Mouse (Mus musculus): ENCODE data around the gene Gm17455. TPM values are rescaled to one million over a fixed set of nuclear protein-coding genes. Genes with fewer than 3 reads are reported as not detected.
A peak's percentile ranks its signal among the peaks of the same experiment; 100 is the strongest.

Gene Gm17455
- polyA plus RNA-seq, 1 experiment from 2014 or later = 0.96 TPM

GRCm38 (mm10) chr10:60442321-60442720, 42.8 kb downstream of the Gm17455 start:
- Histone ChIP-seq H3K27ac (replicated peaks) (no peak overlapping the region), H3K27me3 (replicated peaks; ENCODE audit: low read depth, poor library complexity, severe bottlenecking) (no peaks in the 10 kb centered on the region), H3K4me3 (no peak overlapping the region), H3K9me3 (no peaks in the 10 kb centered on the region), H3K4me1 (no peaks in the 10 kb centered on the region), H3K36me3 (replicated peaks) (no peaks in the 10 kb centered on the region)
- WGBS = 81% methylated on average over 4 of the region's 4 CpGs
- no peak for DNase-seq (ENCODE audit: low spot score)

GRCm38 (mm10) chr10:60443078-60443477, 43.6 kb downstream of the Gm17455 start:
- Histone ChIP-seq H3K27me3 (replicated peaks; ENCODE audit: low read depth, poor library complexity, severe bottlenecking) (no peaks in the 10 kb centered on the region), H3K4me3 (no peak overlapping the region), H3K36me3 (replicated peaks) (no peaks in the 10 kb centered on the region), H3K27ac (replicated peaks) (no peak overlapping the region), H3K4me1 (no peaks in the 10 kb centered on the region), H3K9me3 (no peaks in the 10 kb centered on the region)
- WGBS = 11% methylated on average over 2 of the region's 2 CpGs
- DNase-seq (ENCODE audit: low spot score) = no peak

DNA sequence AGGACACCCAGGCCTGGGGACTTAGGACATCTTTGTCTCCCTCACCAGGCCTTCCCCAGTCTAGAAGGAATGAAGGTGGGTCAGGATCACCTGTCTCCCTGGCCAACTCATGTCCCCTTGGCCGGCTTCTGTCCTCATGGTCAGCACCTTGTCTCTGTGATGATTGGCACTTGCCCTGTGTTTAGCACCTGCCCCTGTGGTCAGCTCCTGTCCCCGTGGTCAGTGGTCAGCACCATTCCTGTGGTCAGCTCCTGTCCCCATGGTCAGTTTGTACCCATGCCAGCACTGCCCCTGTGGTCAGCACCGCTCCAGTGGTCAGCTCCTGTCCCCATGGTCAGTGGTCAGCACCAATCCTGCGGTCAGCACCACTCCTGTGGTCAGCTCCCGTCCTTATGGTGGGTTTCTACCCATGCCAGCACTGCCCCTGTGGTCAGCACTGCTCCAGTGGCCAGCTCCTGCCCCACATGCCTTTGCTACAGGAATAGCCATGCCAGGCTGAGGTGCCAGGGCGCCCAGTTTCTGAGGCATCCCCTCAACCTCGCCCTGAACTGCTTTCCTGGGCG, 45.6 kb downstream of the Gm17455 start:
- Histone ChIP-seq H3K27ac (replicated peaks) (no peak overlapping the region), H3K36me3 (replicated peaks) (no peaks in the 10 kb centered on the region), H3K9me3 (no peaks in the 10 kb centered on the region), H3K4me3 (no peak overlapping the region), H3K4me1 (no peaks in the 10 kb centered on the region), H3K27me3 (replicated peaks; ENCODE audit: low read depth, poor library complexity, severe bottlenecking) (no peaks in the 10 kb centered on the region)
- 64% methylated on average over 8 of the region's 8 CpGs for WGBS
- peak; percentile 87 for DNase-seq (ENCODE audit: low spot score)

GRCm38 (mm10) chr10:60447186-60447585, 47.7 kb downstream of the Gm17455 start:
- H3K27me3 ChIP-seq (replicated peaks; ENCODE audit: low read depth, poor library complexity, severe bottlenecking) = no peaks in the 10 kb centered on the region
- no peak overlapping the region for H3K4me3 ChIP-seq
- no peaks in the 10 kb centered on the region for H3K9me3 ChIP-seq
- no peaks in the 10 kb centered on the region for H3K4me1 ChIP-seq
- no peak for DNase-seq (ENCODE audit: low spot score)
- no peak overlapping the region for H3K27ac ChIP-seq (replicated peaks)
- 92% methylated on average over 12 of the region's 12 CpGs for WGBS
- H3K36me3 ChIP-seq (replicated peaks) = no peaks in the 10 kb centered on the region

Other genes starting within 250 kb of the Gm17455 start
- gene Chst3, start 180.5 kb upstream of the Gm17455 start, polyA plus RNA-seq (2016; fragmentation: Nextera tagmentation; extraction: Ambion mirVana) = 1.8 and 1.9 TPM in 2 replicates
- 47.1 and 49.0 TPM in 2 replicates for gene Psap, start 122.1 kb upstream of the Gm17455 start, polyA plus RNA-seq (2016; fragmentation: Nextera tagmentation; extraction: Ambion mirVana)
- 2.3 and 2.6 TPM in 2 replicates for gene Vsir, start 52.9 kb upstream of the Gm17455 start, polyA plus RNA-seq (2016; fragmentation: Nextera tagmentation; extraction: Ambion mirVana)

Measured in embryonic facial prominence, embryonic 10.5 days (tissue).